In genomic region chr15:10029902-10030301, GRCm38 (mm10) we compare ENCODE assay signal across 23 mouse cellular contexts.
"Had no signal": no experiment of that assay in that cellular context is flagged by ENCODE, and none has a peak within 500 bp of the region (broad histone marks: within the 10 kb centered on the region; RNA-seq: fewer than 3 reads in every experiment).

No protein-coding gene starts in this region.

- H3K9me3 ChIP-seq: intestine, embryonic 15.5 days; kidney, embryonic 15.5 days; limb, embryonic 12.5 days; limb, embryonic 15.5 days; liver, embryonic 15.5 days; lung, embryonic 15.5 days; midbrain, embryonic 12.5 days; neural tube, embryonic 12.5 days; stomach, embryonic 15.5 days had no signal

- H3K27ac ChIP-seq: intestine, embryonic 15.5 days; kidney, embryonic 15.5 days; layer of hippocampus, adult 2 months; limb, embryonic 12.5 days; limb, embryonic 15.5 days; liver, embryonic 15.5 days; lung, embryonic 15.5 days; midbrain, embryonic 12.5 days; neural tube, embryonic 12.5 days; stomach, embryonic 15.5 days had no signal

- H3K4me1 ChIP-seq: intestine, embryonic 15.5 days; kidney, embryonic 15.5 days; limb, embryonic 12.5 days; limb, embryonic 15.5 days; liver, embryonic 15.5 days; lung, embryonic 15.5 days; midbrain, embryonic 12.5 days; neural tube, embryonic 12.5 days; stomach, embryonic 15.5 days had no signal

- H3K4me3 ChIP-seq: intestine, embryonic 15.5 days; kidney, embryonic 15.5 days; layer of hippocampus, adult 2 months; limb, embryonic 12.5 days; limb, embryonic 15.5 days; liver, embryonic 15.5 days; lung, embryonic 15.5 days; midbrain, embryonic 12.5 days; neural tube, embryonic 12.5 days; stomach, embryonic 15.5 days had no signal

- ATAC-seq: intestine, embryonic 15.5 days; midbrain, embryonic 16.5 days had no signal

- H3K4me2 ChIP-seq: intestine, embryonic 15.5 days; kidney, embryonic 15.5 days; limb, embryonic 12.5 days; limb, embryonic 15.5 days; liver, embryonic 11.5 days; liver, embryonic 15.5 days; lung, embryonic 15.5 days; midbrain, embryonic 12.5 days; neural tube, embryonic 12.5 days; stomach, embryonic 15.5 days had no signal

- DNase-seq: kidney, adult 11 months; kidney, adult 8-10 months; kidney, postnatal 10 days; kidney, postnatal 4 days; layer of hippocampus, adult 9-11 months; layer of hippocampus, postnatal 36 days; lung, adult 18-20 months; lung, postnatal 10 days; lung, postnatal 36 days; right cerebral cortex, postnatal 4 days; thymus, postnatal 25 days had no signal

- H3K9ac ChIP-seq: intestine, embryonic 15.5 days; kidney, embryonic 15.5 days; limb, embryonic 12.5 days; limb, embryonic 15.5 days; liver, embryonic 15.5 days; lung, embryonic 15.5 days; midbrain, embryonic 12.5 days; neural tube, embryonic 12.5 days; stomach, embryonic 15.5 days had no signal

- H3K27me3 ChIP-seq: intestine, embryonic 15.5 days; kidney, embryonic 15.5 days; limb, embryonic 12.5 days; limb, embryonic 15.5 days; liver, embryonic 15.5 days; lung, embryonic 15.5 days; midbrain, embryonic 12.5 days; neural tube, embryonic 12.5 days; stomach, embryonic 15.5 days had no signal

- H3K36me3 ChIP-seq: intestine, embryonic 15.5 days; kidney, embryonic 15.5 days; limb, embryonic 12.5 days; limb, embryonic 15.5 days; liver, embryonic 15.5 days; lung, embryonic 15.5 days; midbrain, embryonic 12.5 days; neural tube, embryonic 12.5 days; stomach, embryonic 15.5 days had no signal
